ENCODE assay signal across 10 mouse cellular contexts in the genomic region with DNA sequence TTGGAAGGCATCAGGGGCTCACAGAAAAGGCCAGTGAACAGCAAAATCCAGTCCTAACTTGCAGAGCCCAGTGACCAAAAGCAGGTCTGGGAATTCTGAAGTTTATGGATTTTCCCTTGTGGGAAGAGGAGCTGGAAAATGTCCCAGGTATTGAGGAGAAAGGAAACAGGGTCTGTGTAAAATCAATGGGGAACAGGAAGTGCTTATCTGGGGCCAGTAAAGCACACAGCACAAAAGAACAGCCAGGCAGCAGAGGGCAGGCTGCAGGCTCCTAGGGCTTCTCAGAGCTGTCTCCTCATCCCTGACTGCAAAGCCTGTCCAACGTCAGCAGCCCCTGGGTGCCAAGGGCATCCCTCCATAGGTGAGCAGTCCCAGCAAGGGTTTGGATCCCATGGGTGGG. TPM values are rescaled to one million over a fixed set of nuclear protein-coding genes. Genes with fewer than 3 reads are reported as not detected.
DNase-seq lines count a peak whose midpoint lies in the region; ATAC-seq and TF ChIP-seq lines count a peak whose summit lies in the region.
"Had no signal": no experiment of that assay in that cellular context is flagged by ENCODE, and none has a peak within 500 bp of the region (broad histone marks: within the 10 kb centered on the region; RNA-seq: fewer than 3 reads in every experiment).

No protein-coding gene starts in this region.

- no peak overlapping the region for H3K4me2 ChIP-seq in forebrain, postnatal 0 days (ENCODE audit: low read depth)
- H3K4me2 ChIP-seq in forebrain, embryonic 13.5 days = no peak overlapping the region
- H3K4me2 ChIP-seq in heart, embryonic 16.5 days (ENCODE audit: low read depth, low read length) = peak overlapping the region; percentile 23; the same call in 1 of the 2 replicates
- no peak overlapping the region for H3K4me2 ChIP-seq in limb, embryonic 14.5 days (replicated peaks; ENCODE audit: low read depth, low read length, severe bottlenecking)

- WGBS in forebrain, postnatal 0 days = 5% methylated on average over 1 of the region's 1 CpGs
- 6% methylated on average over 1 of the region's 1 CpGs for WGBS in forebrain, embryonic 13.5 days
- WGBS in heart, embryonic 16.5 days = 8% methylated on average over 1 of the region's 1 CpGs
- 20% methylated on average over 1 of the region's 1 CpGs for WGBS in limb, embryonic 14.5 days

- no peaks in the 10 kb centered on the region for H3K9me3 ChIP-seq in forebrain, postnatal 0 days (ENCODE audit: low read length)
- H3K9me3 ChIP-seq in forebrain, embryonic 13.5 days (replicated peaks) = no peaks in the 10 kb centered on the region
- no peaks in the 10 kb centered on the region for H3K9me3 ChIP-seq in heart, embryonic 16.5 days (replicated peaks; ENCODE audit: control insufficient read depth, low read length)
- no peaks in the 10 kb centered on the region for H3K9me3 ChIP-seq in limb, embryonic 14.5 days (ENCODE audit: control insufficient read depth, low read length)

- no peak for ATAC-seq in forebrain, postnatal 0 days
- ATAC-seq in forebrain, embryonic 13.5 days = no peak
- ATAC-seq in heart, embryonic 16.5 days (replicated peaks; ENCODE audit: extremely low read depth, insufficient read depth, low FRiP score) = peak; percentile 61
- ATAC-seq in limb, embryonic 14.5 days (ENCODE audit: low FRiP score, low read depth) = no peak
- ATAC-seq: forebrain, embryonic 14.5 days had no signal

- 0 out of 2 replicates have a peak, but pooled peaks have one; percentile 11 for TF ChIP-seq CTCF in forebrain, postnatal 0 days (IDR thresholded peaks at IDR 0.05; ENCODE audit: low read depth)

- DNase-seq in forebrain, postnatal 0 days = no peak
- peak; percentile 62 for DNase-seq in adipocyte (ENCODE audit: low spot score)
- no peak for DNase-seq in limb, embryonic 14.5 days (ENCODE audit: low spot score)
- DNase-seq in testis, postnatal 10 days (ENCODE audit: low spot score) = no peak
- DNase-seq in T-cell, adult 2 months (ENCODE audit: low spot score) = no peak
- no peak for DNase-seq in thymus, postnatal 10 days (ENCODE audit: low spot score in 2 of 2)
- DNase-seq: midbrain, embryonic 14.5 days had no signal

- H3K27ac ChIP-seq in forebrain, postnatal 0 days (ENCODE audit: low read depth, low read length) = no peak overlapping the region
- H3K27ac ChIP-seq in forebrain, embryonic 13.5 days = no peak overlapping the region
- H3K27ac ChIP-seq in heart, embryonic 16.5 days (ENCODE audit: low read length) = peak overlapping the region; percentile 66
- H3K27ac ChIP-seq in limb, embryonic 14.5 days (replicated peaks; ENCODE audit: low read depth, low read length) = peak overlapping the region; percentile 49; the same call in 1 of the 2 replicates

- H3K4me1 ChIP-seq in forebrain, postnatal 0 days (ENCODE audit: insufficient read depth) = no peaks in the 10 kb centered on the region
- H3K4me1 ChIP-seq in forebrain, embryonic 13.5 days = peaks cover 21% of the 10 kb centered on the region
- peaks cover 43% of the 10 kb centered on the region for H3K4me1 ChIP-seq in heart, embryonic 16.5 days (ENCODE audit: control insufficient read depth, insufficient read depth, low read length)
- H3K4me1 ChIP-seq in limb, embryonic 14.5 days (ENCODE audit: control insufficient read depth, insufficient read depth, low read length) = peaks cover 47% of the 10 kb centered on the region

- no peak overlapping the region for H3K4me3 ChIP-seq in forebrain, postnatal 0 days (ENCODE audit: low read depth, low read length)
- H3K4me3 ChIP-seq in forebrain, embryonic 13.5 days = no peak overlapping the region
- no peak overlapping the region for H3K4me3 ChIP-seq in heart, embryonic 16.5 days (ENCODE audit: low read length)
- no peak overlapping the region for H3K4me3 ChIP-seq in limb, embryonic 14.5 days (replicated peaks; ENCODE audit: low read length)

- H3K27me3 ChIP-seq in forebrain, postnatal 0 days (ENCODE audit: insufficient read depth, low read length) = no peaks in the 10 kb centered on the region
- no peaks in the 10 kb centered on the region for H3K27me3 ChIP-seq in forebrain, embryonic 13.5 days
- no peaks in the 10 kb centered on the region for H3K27me3 ChIP-seq in heart, embryonic 16.5 days (ENCODE audit: control insufficient read depth, insufficient read depth, low read length)
- no peaks in the 10 kb centered on the region for H3K27me3 ChIP-seq in limb, embryonic 14.5 days (ENCODE audit: control insufficient read depth, insufficient read depth, low read length)

- TF ChIP-seq POLR2A in limb, embryonic 14.5 days (IDR thresholded peaks at IDR 0.05; ENCODE audit: borderline replicate concordance, extremely low read depth, insufficient read depth, insufficient read length) = no peak

- H3K36me3 ChIP-seq in forebrain, postnatal 0 days (ENCODE audit: insufficient read depth) = no peaks in the 10 kb centered on the region
- H3K36me3 ChIP-seq in forebrain, embryonic 13.5 days (ENCODE audit: poor library complexity, severe bottlenecking) = no peaks in the 10 kb centered on the region
- no peaks in the 10 kb centered on the region for H3K36me3 ChIP-seq in heart, embryonic 16.5 days (ENCODE audit: control insufficient read depth, insufficient read depth)
- H3K36me3 ChIP-seq in limb, embryonic 14.5 days (ENCODE audit: control insufficient read depth, insufficient read depth, low read length) = 0 out of 2 replicates have a peak, but pooled peaks cover 3% of the 10 kb centered on the region

- H3K9ac ChIP-seq in forebrain, postnatal 0 days = no peak overlapping the region
- H3K9ac ChIP-seq in forebrain, embryonic 13.5 days = no peak overlapping the region
- no peak overlapping the region for H3K9ac ChIP-seq in heart, embryonic 16.5 days (ENCODE audit: low read length)
- no peak overlapping the region for H3K9ac ChIP-seq in limb, embryonic 14.5 days (ENCODE audit: low read depth, low read length, severe bottlenecking)

RNA-seq across cellular contexts. Expression of a gene that starts 46.2 kb away (rescaled TPM):
- total RNA-seq in forebrain, postnatal 0 days (2014; rRNA removed) = 24.3 and 30.9 TPM in 2 replicates
- polyA plus RNA-seq in forebrain, postnatal 0 days (2015; fragmentation: Nextera tagmentation; extraction: Ambion mirVana) = 22.0 and 29.0 TPM in 2 replicates
- polyA plus RNA-seq in forebrain, embryonic 13.5 days (2015; fragmentation: Nextera tagmentation; extraction: Ambion mirVana) = 28.8 and 32.0 TPM in 2 replicates
- polyA plus RNA-seq in heart, embryonic 16.5 days (2015; fragmentation: Nextera tagmentation; extraction: Ambion mirVana) = 25.3 and 26.2 TPM in 2 replicates
- polyA plus RNA-seq in limb, embryonic 14.5 days (2012; rRNA removed) = 19.4 and 19.9 TPM in 2 replicates
- 27.6 and 28.1 TPM in 2 replicates for polyA plus RNA-seq in limb, embryonic 14.5 days (2014; fragmentation: Nextera tagmentation; extraction: Ambion mirVana)

Comparison
In these comparisons a context has a peak if more than half of its experiments do, and no peak if none do; other contexts are left out.
1. H3K27ac ChIP-seq: peak in heart, embryonic 16.5 days (single experiment) and limb, embryonic 14.5 days (single experiment); none in forebrain, postnatal 0 days (single experiment) and forebrain, embryonic 13.5 days (single experiment).